8 mouse cellular contexts compared by ENCODE assay signal in the genomic region with DNA sequence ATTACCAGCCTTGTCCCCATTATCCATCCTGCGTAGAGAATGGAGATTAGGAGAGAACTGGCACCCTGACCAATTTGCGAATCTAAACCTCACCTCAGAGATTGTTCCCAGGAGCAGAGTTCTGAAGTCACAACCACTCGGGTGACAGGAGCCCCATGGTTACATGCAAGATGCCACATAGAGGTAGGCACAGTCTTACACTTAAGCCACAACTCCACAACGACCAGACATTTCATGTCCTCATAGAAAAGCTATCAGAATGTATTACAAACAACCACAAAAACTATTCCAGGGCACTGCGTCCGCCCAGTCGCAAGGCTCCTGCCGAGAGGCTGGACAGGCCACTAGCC. TPM values are rescaled to one million over a fixed set of nuclear protein-coding genes. Genes with fewer than 3 reads are reported as not detected.
A peak's percentile ranks its signal among the peaks of the same experiment; 100 is the strongest.
DNase-seq lines count a peak whose midpoint lies in the region; ATAC-seq and TF ChIP-seq lines count a peak whose summit lies in the region.

No protein-coding gene starts in this region.

- no peak; the same call in 1 of the 2 replicates for ATAC-seq in forebrain, embryonic 12.5 days (ENCODE audit: low FRiP score)
- ATAC-seq in liver, embryonic 15.5 days (ENCODE audit: insufficient read depth): no peak

- WGBS in forebrain, embryonic 12.5 days: 1% methylated on average over 8 of the region's 8 CpGs
- 1% methylated on average over 8 of the region's 8 CpGs for WGBS in liver, embryonic 15.5 days (ENCODE audit: insufficient replicate concordance)

- H3K4me2 ChIP-seq in forebrain, embryonic 12.5 days: peak overlapping the region; percentile 69
- peak overlapping the region; percentile 85 for H3K4me2 ChIP-seq in liver, embryonic 15.5 days

- peaks cover 45% of the 10 kb centered on the region for H3K79me2 ChIP-seq in C2C12 (ENCODE audit: control insufficient read depth, insufficient read depth)

- H3ac ChIP-seq in C2C12 (ENCODE audit: control insufficient read depth, insufficient read length, low read depth): peak overlapping the region; percentile 43

- DNase-seq in gastrocnemius, adult 2 months: no peak
- DNase-seq in gastrocnemius, adult 8-10 months (ENCODE audit: low spot score in 2 of 2): no peak
- no peak for DNase-seq in left cerebral cortex, postnatal 14 days (ENCODE audit: low spot score in 2 of 2)
- no peak for DNase-seq in thymus, postnatal 10 days (ENCODE audit: low spot score in 2 of 2)
- DNase-seq in yolk sac, embryonic 10.5 days (ENCODE audit: low spot score): no peak

- intact Hi-C loops in gastrocnemius, adult 2 months (cut with DNase I): loop anchor here (2.0 to 5.0 kb wide), 2 partner anchors 29 to 76 kb away; partner anchors contain the start of genes Zfp27, Zfp383 and Zfp74
- intact Hi-C loops in left cerebral cortex, postnatal 14 days (cut with DNase I): no loop called here

- H3K9ac ChIP-seq in forebrain, embryonic 12.5 days: peak overlapping the region; percentile 78
- H3K9ac ChIP-seq in liver, embryonic 15.5 days: peak overlapping the region; percentile 87

- no peaks in the 10 kb centered on the region for H3K27me3 ChIP-seq in C2C12 (ENCODE audit: control insufficient read depth, insufficient read depth, insufficient read length)
- no peaks in the 10 kb centered on the region for H3K27me3 ChIP-seq in forebrain, embryonic 12.5 days
- no peaks in the 10 kb centered on the region for H3K27me3 ChIP-seq in liver, embryonic 15.5 days

- no peak for TF ChIP-seq CTCF in gastrocnemius, adult 2 months (IDR thresholded peaks at IDR 0.05)
- no peak for TF ChIP-seq CTCF in C2C12 (IDR thresholded peaks at IDR 0.05; ENCODE audit: control insufficient read depth, insufficient read depth, insufficient read length)

- H3K36me3 ChIP-seq in C2C12 (ENCODE audit: control insufficient read depth, insufficient read depth): peaks cover 28% of the 10 kb centered on the region
- H3K36me3 ChIP-seq in forebrain, embryonic 12.5 days (replicated peaks): peaks cover 20% of the 10 kb centered on the region
- peaks cover 20% of the 10 kb centered on the region for H3K36me3 ChIP-seq in liver, embryonic 15.5 days (replicated peaks)

- no peaks in the 10 kb centered on the region for H3K9me3 ChIP-seq in forebrain, embryonic 12.5 days
- H3K9me3 ChIP-seq in liver, embryonic 15.5 days (replicated peaks): no peaks in the 10 kb centered on the region

- peaks cover 40% of the 10 kb centered on the region for H3K79me3 ChIP-seq in C2C12 (ENCODE audit: low read depth)

- peak overlapping the region; percentile 99 for H3K27ac ChIP-seq in gastrocnemius, adult 2 months
- peak overlapping the region; percentile 94 for H3K27ac ChIP-seq in forebrain, embryonic 12.5 days
- peak overlapping the region; percentile 93 for H3K27ac ChIP-seq in liver, embryonic 15.5 days (replicated peaks)

- peak overlapping the region; percentile 96 for H3K4me3 ChIP-seq in gastrocnemius, adult 2 months
- peak overlapping the region; percentile 71 for H3K4me3 ChIP-seq in C2C12 (ENCODE audit: insufficient read depth, poor library complexity, severe bottlenecking)
- peak overlapping the region; percentile 86 for H3K4me3 ChIP-seq in forebrain, embryonic 12.5 days (replicated peaks)
- H3K4me3 ChIP-seq in liver, embryonic 15.5 days (replicated peaks): peak overlapping the region; percentile 96

- H3K4me1 ChIP-seq in forebrain, embryonic 12.5 days: peaks cover 18% of the 10 kb centered on the region
- peaks cover 28% of the 10 kb centered on the region for H3K4me1 ChIP-seq in liver, embryonic 15.5 days (replicated peaks)

TF ChIP-seq in C2C12, 6 proteins besides CTCF, POLR2A, EP300 and RAD21:
- TF ChIP-seq MYOG (IDR thresholded peaks at IDR 0.05; ENCODE audit: control insufficient read depth, extremely low read depth, insufficient read length) (no peak), MAX (IDR thresholded peaks at IDR 0.05) (no peak), CEBPB (IDR thresholded peaks at IDR 0.05; ENCODE audit: low read depth) (no peak), FOSL1 (IDR thresholded peaks at IDR 0.05; ENCODE audit: insufficient read depth, low read length, poor library complexity, severe bottlenecking) (no peak), MYOD1 (IDR thresholded peaks at IDR 0.05; ENCODE audit: control insufficient read depth, insufficient read length, low read depth) (no peak), USF1 (IDR thresholded peaks at IDR 0.05; ENCODE audit: low read depth) (no peak)

RNA-seq across cellular contexts. Expression of gene Zfp568, which starts 0.4 kb away (rescaled TPM):
- total RNA-seq in gastrocnemius, adult 2 months (2021): 10 to 100 TPM; 12.8 to 16.1 TPM
- 10 to 100 TPM; 10.9 to 22.2 (median 12.3) TPM for total RNA-seq in gastrocnemius, adult 8-10 months (2022)
- 11.0 TPM for polyA plus RNA-seq in C2C12 (2012; fragmentation: generic; extraction: Trizol)
- polyA plus RNA-seq in forebrain, embryonic 12.5 days (2016; fragmentation: Nextera tagmentation; extraction: Ambion mirVana): 10.3 and 12.1 TPM in 2 replicates
- 8.2 and 12.5 TPM in 2 replicates for polyA plus RNA-seq in liver, embryonic 15.5 days (2015; fragmentation: Nextera tagmentation; extraction: Ambion mirVana)
- total RNA-seq in left cerebral cortex, postnatal 14 days (2021): 1 to 10 TPM; 3.7 TPM

RNA-seq across cellular contexts. Expression of gene Zfp74, which starts 29.4 kb away (rescaled TPM):
- total RNA-seq in gastrocnemius, adult 2 months (2021): 1 to 10 TPM; 5.7 to 6.6 TPM
- total RNA-seq in gastrocnemius, adult 8-10 months (2022): 1 to 10 TPM; 4.9 to 7.3 (median 6.3) TPM
- polyA plus RNA-seq in C2C12 (2012; fragmentation: generic; extraction: Trizol): 1.9 TPM
- 15.4 and 16.5 TPM in 2 replicates for polyA plus RNA-seq in forebrain, embryonic 12.5 days (2016; fragmentation: Nextera tagmentation; extraction: Ambion mirVana)
- polyA plus RNA-seq in liver, embryonic 15.5 days (2015; fragmentation: Nextera tagmentation; extraction: Ambion mirVana): 1.5 and 1.8 TPM in 2 replicates
- total RNA-seq in left cerebral cortex, postnatal 14 days (2021): 10 to 100 TPM; 19.9 to 21.4 TPM
